Mouse (Mus musculus) cerebellum, adult 8-10 months (tissue): ENCODE measurements at regions not wholly inside any gene's neighbourhood (a gene's known extent, or its start where the extent isn't known, plus 50 kb on each side); places are given as distances from the start of the nearest gene placed in this dataset.

Experiments used
- DNase-seq: peaks from one replicate; pipeline ENCODE4 v3.0.0; 2022

- DNase-seq: no peak
Measured at GRCm38 (mm10) chr1:120911962-120912670, 309.9 kb downstream of the En1 start.

GRCm38 (mm10) chr1:120921540-120921939 is 319.3 kb downstream of the En1 start:
- DNase-seq: peak; percentile 58

GRCm38 (mm10) chr1:120925271-120925670 is 323.1 kb downstream of the En1 start:
- no peak for DNase-seq

GRCm38 (mm10) chr1:120930141-120930540 is 327.9 kb downstream of the En1 start:
- DNase-seq: no peak

- no peak for DNase-seq
Measured at GRCm38 (mm10) chr1:120935321-120935720, 333.1 kb downstream of the En1 start.

GRCm38 (mm10) chr1:120943711-120944110 is 341.5 kb downstream of the En1 start:
- DNase-seq: no peak

- no peak for DNase-seq
Measured at GRCm38 (mm10) chr1:120946349-120946748, 344.1 kb downstream of the En1 start.

- DNase-seq: no peak
Measured at GRCm38 (mm10) chr1:120961235-120961634, 359.0 kb downstream of the En1 start.

- DNase-seq: no peak
Measured at GRCm38 (mm10) chr1:120961984-120962383, 359.8 kb downstream of the En1 start.

- no peak for DNase-seq
Measured at GRCm38 (mm10) chr1:120963477-120964178, 361.4 kb downstream of the En1 start.

GRCm38 (mm10) chr1:120964179-120964517 is 361.9 kb downstream of the En1 start:
- DNase-seq: no peak

- DNase-seq: no peak
Measured at GRCm38 (mm10) chr1:120966132-120966531, 363.9 kb downstream of the En1 start.

GRCm38 (mm10) chr1:120974661-120975060 is 357.7 kb downstream of the Insig2 start:
- no peak for DNase-seq

GRCm38 (mm10) chr1:121004535-121004934 is 327.9 kb downstream of the Insig2 start:
- no peak for DNase-seq

GRCm38 (mm10) chr1:121005198-121005597 is 327.2 kb downstream of the Insig2 start:
- no peak for DNase-seq

GRCm38 (mm10) chr1:121012126-121012525 is 320.3 kb downstream of the Insig2 start:
- no peak for DNase-seq

- DNase-seq: no peak
Measured at GRCm38 (mm10) chr1:121013839-121014503, 318.4 kb downstream of the Insig2 start.

- no peak for DNase-seq
Measured at GRCm38 (mm10) chr1:121029375-121029774, 303.0 kb downstream of the Insig2 start.

- DNase-seq: no peak
Measured at GRCm38 (mm10) chr1:121034761-121035393, 297.5 kb downstream of the Insig2 start.

- no peak for DNase-seq
Measured at GRCm38 (mm10) chr1:121046581-121046980, 285.8 kb downstream of the Insig2 start.

- DNase-seq: no peak
Measured at GRCm38 (mm10) chr1:121047406-121047805, 285.0 kb downstream of the Insig2 start.

GRCm38 (mm10) chr1:121049684-121050083 is 282.7 kb downstream of the Insig2 start:
- no peak for DNase-seq

GRCm38 (mm10) chr1:121050695-121051495 is 281.5 kb downstream of the Insig2 start:
- DNase-seq: no peak
